ENCODE assay signal across 27 mouse cellular contexts in genomic region chr7:4602969-4603368, GRCm38 (mm10). TPM values are rescaled to one million over a fixed set of nuclear protein-coding genes. Genes with fewer than 3 reads are reported as not detected.
"Had no signal": no experiment of that assay in that cellular context is flagged by ENCODE, and none has a peak within 500 bp of the region (broad histone marks: within the 10 kb centered on the region; RNA-seq: fewer than 3 reads in every experiment).

No protein-coding gene starts in this region.

- ATAC-seq: liver, embryonic 12.5 days; midbrain, embryonic 13.5 days; midbrain, embryonic 16.5 days had no signal

- H3K27me3 ChIP-seq: limb, embryonic 12.5 days; limb, embryonic 15.5 days; liver, embryonic 12.5 days; liver, embryonic 15.5 days; lung, embryonic 15.5 days; midbrain, embryonic 13.5 days; neural tube, embryonic 13.5 days; stomach, embryonic 15.5 days had no signal

- DNase-seq: kidney, adult 2 months; kidney, postnatal 25 days; left cerebral cortex, postnatal 4 days; lung, adult 18-20 months; lung, postnatal 10 days; lung, postnatal 36 days; retina, postnatal 1 day; right cerebral cortex, postnatal 25 days; thymus, adult 2 months; thymus, postnatal 14 days; thymus, postnatal 4 days had no signal

- H3K4me1 ChIP-seq: limb, embryonic 12.5 days; limb, embryonic 15.5 days; lung, embryonic 15.5 days; megakaryocyte, embryonic 14.5 days; midbrain, embryonic 10.5 days; midbrain, embryonic 13.5 days; neural tube, embryonic 13.5 days; stomach, embryonic 15.5 days had no signal

- H3K36me3 ChIP-seq: limb, embryonic 12.5 days; limb, embryonic 15.5 days; liver, embryonic 12.5 days; liver, embryonic 15.5 days; lung, embryonic 15.5 days; midbrain, embryonic 10.5 days; midbrain, embryonic 13.5 days; neural tube, embryonic 13.5 days; stomach, embryonic 15.5 days had no signal

- H3K4me3 ChIP-seq: limb, embryonic 12.5 days; limb, embryonic 15.5 days; liver, embryonic 12.5 days; liver, embryonic 15.5 days; lung, embryonic 15.5 days; megakaryocyte, embryonic 14.5 days; midbrain, embryonic 10.5 days; midbrain, embryonic 13.5 days; myocyte; neural tube, embryonic 13.5 days; stomach, embryonic 15.5 days had no signal

- H3K9ac ChIP-seq: limb, embryonic 12.5 days; limb, embryonic 15.5 days; liver, embryonic 12.5 days; liver, embryonic 15.5 days; lung, embryonic 15.5 days; midbrain, embryonic 13.5 days; neural tube, embryonic 13.5 days; stomach, embryonic 15.5 days had no signal

- H3K4me2 ChIP-seq: limb, embryonic 12.5 days; limb, embryonic 15.5 days; liver, embryonic 12.5 days; liver, embryonic 15.5 days; lung, embryonic 15.5 days; midbrain, embryonic 13.5 days; neural tube, embryonic 13.5 days; stomach, embryonic 15.5 days had no signal

- H3K27ac ChIP-seq: kidney, postnatal 0 days; limb, embryonic 12.5 days; limb, embryonic 15.5 days; liver, embryonic 12.5 days; liver, embryonic 15.5 days; lung, embryonic 15.5 days; midbrain, embryonic 10.5 days; midbrain, embryonic 13.5 days; neural tube, embryonic 13.5 days; stomach, embryonic 15.5 days had no signal

- H3K9me3 ChIP-seq: limb, embryonic 15.5 days; liver, embryonic 12.5 days; liver, embryonic 15.5 days; lung, embryonic 15.5 days; stomach, embryonic 15.5 days had no signal

RNA-seq across cellular contexts. Expression of gene Ptprh, which starts 0.9 kb away (rescaled TPM):
- total RNA-seq: monocyte, adult 5-6 weeks; neutrophil, adult 5-6 weeks had no signal
- polyA plus RNA-seq: intestine, embryonic 14.5 days; limb, embryonic 12.5 days; limb, embryonic 15.5 days; liver, embryonic 12.5 days; liver, embryonic 15.5 days; lung, embryonic 15.5 days; midbrain, embryonic 10.5 days; myocyte had no signal

RNA-seq across cellular contexts. Expression of gene Syt5, which starts 55.6 kb away (rescaled TPM):
- total RNA-seq: monocyte, adult 5-6 weeks; neutrophil, adult 5-6 weeks had no signal
